Mouse (Mus musculus) lung, embryonic 16.5 days (tissue): ENCODE measurements around the gene Rnf212b. TPM values are rescaled to one million over a fixed set of nuclear protein-coding genes. Genes with fewer than 3 reads are reported as not detected.

Experiments used
- ATAC-seq: fragments of 200-750 bp; cut with Nextera tagmentation; 2 replicates; pipeline ENCODE4 v1.8.0; 2017; ENCODE audit warnings: low read depth, mild to moderate bottlenecking, moderate library complexity
- H3K27ac ChIP-seq: fragments of 300-500 bp; sonication (generic); 2 replicates; pipeline ENCODE4 v1.5.1; 2014; ENCODE audit warnings: mild to moderate bottlenecking, control low read depth, low read length
- H3K27me3 ChIP-seq: fragments of 300-500 bp; sonication (generic); 2 replicates; pipeline ENCODE4 v1.6.1; 2014; ENCODE audit warnings: low read depth, low read length, mixed read lengths; ENCODE audit not compliant: control insufficient read depth, insufficient read depth
- H3K36me3 ChIP-seq: fragments of 300-500 bp; sonication (generic); 2 replicates; pipeline ENCODE4 v1.6.1; 2014; ENCODE audit warnings: low read length; ENCODE audit not compliant: control insufficient read depth, insufficient read depth
- H3K4me1 ChIP-seq: fragments of 300-500 bp; sonication (generic); replicated peaks from 2 replicates; pipeline ENCODE4 v1.6.1; 2014; ENCODE audit warnings: low read length, mixed read lengths; ENCODE audit not compliant: control insufficient read depth, insufficient read depth
- H3K4me2 ChIP-seq: fragments of 300-500 bp; sonication (generic); 2 replicates; pipeline ENCODE4 v1.6.1; 2014; ENCODE audit warnings: low read depth, low read length, control low read depth
- H3K4me3 ChIP-seq: fragments of 300-500 bp; sonication (generic); 2 replicates; pipeline ENCODE4 v1.5.1; 2014; ENCODE audit warnings: mild to moderate bottlenecking, low read length, control low read depth
- H3K9ac ChIP-seq: fragments of 300-500 bp; sonication (generic); 2 replicates; pipeline ENCODE4 v1.6.1; 2014; ENCODE audit warnings: low read length, control low read depth
- H3K9me3 ChIP-seq: fragments of 300-500 bp; sonication (generic); 2 replicates; pipeline ENCODE4 v1.6.1; 2016; ENCODE audit warnings: low read length; ENCODE audit not compliant: control insufficient read depth
- WGBS: fragments of 180-500 bp; shearing (Covaris S2); extraction: QIAGEN DNeasy Blood & Tissue Kit; methylation state at CpG from one replicate; pipeline ENCODE4 v1.1.7; 2014; 5-methylcytosine and 5-hydroxymethylcytosine counted together
- polyA plus RNA-seq: library from polyadenylated mRNA; unstranded; fragments of >200 nt; fragmentation: Nextera tagmentation; extraction: Ambion mirVana; gene quantifications from 2 replicates; pipeline ENCODE4 v1.2.1, GENCODE M21; 2015

Gene Rnf212b
- polyA plus RNA-seq, 1 experiment from 2014 or later = not detected

- H3K27me3 ChIP-seq = no peaks in the 10 kb centered on the region
- peak overlapping the region; percentile 86 for H3K27ac ChIP-seq
- ATAC-seq = peak; percentile 100
- peak overlapping the region; percentile 95 for H3K4me3 ChIP-seq
- H3K9me3 ChIP-seq = no peaks in the 10 kb centered on the region; the same call in 1 of the 2 replicates
- under 1% methylated on average over 49 of the region's 56 CpGs for WGBS
- peak overlapping the region; percentile 98 for H3K9ac ChIP-seq
- H3K4me1 ChIP-seq = peaks cover 3% of the 10 kb centered on the region; the same call in 1 of the 2 replicates
- H3K36me3 ChIP-seq = no peaks in the 10 kb centered on the region
- peak overlapping the region; percentile 87 for H3K4me2 ChIP-seq
These were observed 49.8 kb downstream of the Rnf212b start for GRCm38 (mm10) chr14:54863501-54864312.

- H3K9me3 ChIP-seq = no peaks in the 10 kb centered on the region; the same call in 1 of the 2 replicates
- peak overlapping the region; percentile 98 for H3K9ac ChIP-seq
- no peaks in the 10 kb centered on the region for H3K27me3 ChIP-seq
- H3K4me3 ChIP-seq = peak overlapping the region; percentile 95
- ATAC-seq = peak; percentile 23; the same call in 1 of the 2 replicates
- peak overlapping the region; percentile 56 for H3K27ac ChIP-seq
- H3K4me1 ChIP-seq = peaks cover 3% of the 10 kb centered on the region; the same call in 1 of the 2 replicates
- no peaks in the 10 kb centered on the region for H3K36me3 ChIP-seq
- 13% methylated on average over 21 of the region's 21 CpGs for WGBS
- H3K4me2 ChIP-seq = peak overlapping the region; percentile 87
These were observed 50.5 kb downstream of the Rnf212b start for GRCm38 (mm10) chr14:54864313-54865036.

DNA sequence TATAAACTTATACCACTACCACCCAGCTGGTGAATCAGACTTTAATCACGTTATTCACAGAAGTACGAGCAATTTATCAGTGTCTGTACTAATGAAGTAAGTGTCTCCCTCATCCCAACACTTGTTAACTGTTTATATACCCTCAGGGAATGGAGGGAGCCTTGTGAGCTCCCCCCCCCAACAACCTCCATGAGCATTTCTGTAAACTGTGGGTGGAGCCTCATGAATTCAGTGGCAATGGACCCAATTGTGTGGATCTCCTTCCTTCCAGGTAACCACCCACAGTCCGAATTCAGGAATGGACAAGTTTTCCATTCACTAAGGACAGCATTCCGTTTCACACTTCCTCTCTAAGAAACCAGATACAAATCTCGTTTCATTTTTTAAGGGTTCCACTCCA, 51.7 kb downstream of the Rnf212b start:
- WGBS = 70% methylated on average over 5 of the region's 5 CpGs
- no peak overlapping the region for H3K27ac ChIP-seq
- peaks cover 3% of the 10 kb centered on the region; the same call in 1 of the 2 replicates for H3K4me1 ChIP-seq
- H3K4me2 ChIP-seq = no peak overlapping the region
- H3K9ac ChIP-seq = no peak overlapping the region
- ATAC-seq = no peak
- no peaks in the 10 kb centered on the region for H3K36me3 ChIP-seq
- H3K9me3 ChIP-seq = no peaks in the 10 kb centered on the region; the same call in 1 of the 2 replicates
- H3K27me3 ChIP-seq = no peaks in the 10 kb centered on the region
- H3K4me3 ChIP-seq = no peak overlapping the region

DNA sequence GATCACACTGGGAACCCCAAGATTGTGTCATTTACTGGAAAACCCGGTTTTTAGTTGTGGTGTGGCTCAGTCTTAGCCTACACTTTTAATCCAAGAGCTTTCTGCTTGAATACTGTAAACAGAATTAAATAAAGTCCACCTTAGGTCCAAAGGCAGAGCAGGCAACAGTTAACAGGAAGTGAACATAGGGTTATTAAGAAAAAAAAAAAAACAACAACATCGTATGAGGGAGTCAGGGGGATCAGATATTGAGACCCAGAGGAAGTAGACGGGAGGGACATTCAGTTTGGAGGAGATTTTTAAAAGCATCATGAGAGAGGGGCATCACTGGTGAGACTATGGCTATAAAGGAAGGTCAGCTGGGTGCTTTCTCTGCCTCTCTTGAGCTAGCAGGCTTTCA, 52.3 kb downstream of the Rnf212b start:
- Histone ChIP-seq H3K27ac (no peak overlapping the region), H3K4me2 (no peak overlapping the region), H3K4me3 (no peak overlapping the region), H3K9me3 (no peaks in the 10 kb centered on the region; the same call in 1 of the 2 replicates), H3K27me3 (no peaks in the 10 kb centered on the region), H3K9ac (no peak overlapping the region), H3K4me1 (peaks cover 3% of the 10 kb centered on the region; the same call in 1 of the 2 replicates), H3K36me3 (no peaks in the 10 kb centered on the region)
- no peak for ATAC-seq
- 49% methylated on average over 3 of the region's 3 CpGs for WGBS

DNA sequence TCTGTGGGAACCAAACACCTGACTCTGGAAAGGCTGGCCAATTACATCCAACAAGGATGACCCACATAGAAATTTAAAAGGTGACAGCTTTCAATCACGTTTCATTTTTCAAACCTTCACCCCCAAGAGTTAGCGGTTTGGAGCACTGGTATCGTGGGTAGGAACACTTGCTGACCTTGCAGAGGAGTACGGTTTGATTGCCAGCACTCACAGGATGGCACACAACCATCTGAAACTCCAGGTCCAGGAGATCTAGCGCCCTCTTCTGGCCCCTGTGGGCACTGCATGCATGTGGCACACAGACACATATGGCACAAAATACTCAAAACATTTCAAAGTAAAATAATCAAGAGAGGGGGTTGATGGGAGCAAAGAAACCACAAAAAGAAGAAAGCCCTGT, 53.0 kb downstream of the Rnf212b start:
- Histone ChIP-seq H3K4me2 (no peak overlapping the region), H3K4me1 (peaks cover 3% of the 10 kb centered on the region; the same call in 1 of the 2 replicates), H3K4me3 (no peak overlapping the region), H3K27me3 (no peaks in the 10 kb centered on the region), H3K36me3 (no peaks in the 10 kb centered on the region), H3K9ac (no peak overlapping the region), H3K27ac (no peak overlapping the region), H3K9me3 (no peaks in the 10 kb centered on the region; the same call in 1 of the 2 replicates)
- 52% methylated on average over 5 of the region's 5 CpGs for WGBS
- no peak for ATAC-seq

DNA sequence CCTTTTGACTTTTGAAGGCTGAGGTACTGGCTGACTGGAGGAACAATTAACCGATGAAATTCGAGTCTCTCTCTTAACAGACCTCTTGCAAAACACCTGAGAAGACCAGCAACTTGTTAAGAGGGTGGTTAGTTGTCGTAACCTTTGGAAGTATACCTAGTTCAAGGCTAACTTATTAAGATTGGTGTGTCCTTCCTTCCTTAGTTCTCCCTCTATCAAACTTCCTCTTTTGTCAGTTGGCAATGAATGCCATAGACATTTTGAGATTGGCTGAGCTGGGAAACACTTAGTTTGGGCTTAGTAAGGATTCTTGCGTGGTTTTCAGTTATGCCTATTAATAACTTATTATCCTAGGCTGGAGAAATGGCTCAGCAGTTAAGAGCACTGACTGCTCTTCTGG, 54.1 kb downstream of the Rnf212b start:
- H3K36me3 ChIP-seq = no peaks in the 10 kb centered on the region
- no peak for ATAC-seq
- H3K27me3 ChIP-seq = no peaks in the 10 kb centered on the region
- no peak overlapping the region for H3K4me2 ChIP-seq
- H3K4me3 ChIP-seq = no peak overlapping the region
- H3K9ac ChIP-seq = no peak overlapping the region
- 80% methylated on average over 4 of the region's 4 CpGs for WGBS
- H3K9me3 ChIP-seq = no peaks in the 10 kb centered on the region; the same call in 1 of the 2 replicates
- no peak overlapping the region for H3K27ac ChIP-seq
- peaks cover 3% of the 10 kb centered on the region; the same call in 1 of the 2 replicates for H3K4me1 ChIP-seq

DNA sequence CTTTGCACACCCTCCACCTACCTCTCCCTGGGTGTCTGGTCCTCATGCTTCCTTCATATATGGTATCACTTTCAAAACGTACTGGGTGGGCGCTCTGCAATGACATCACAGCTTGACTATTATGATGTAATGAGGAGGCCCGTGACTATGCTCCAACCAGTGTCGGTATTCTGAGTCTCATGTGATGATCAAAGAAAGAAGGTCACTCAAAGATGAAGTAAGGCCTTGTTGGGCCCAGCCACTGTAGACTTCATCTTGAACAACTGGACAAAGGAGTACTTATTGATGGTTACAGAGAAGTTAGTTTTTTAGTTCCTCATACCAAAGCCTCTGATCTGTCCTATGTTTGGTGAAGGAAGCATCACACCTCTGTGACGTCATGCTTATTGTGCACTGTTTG, 56.9 kb downstream of the Rnf212b start, which contains the start of gene Homez:
Gene Homez (minus strand): TSS at position 101 of the 400 bp plus-strand sequence.
- Histone ChIP-seq H3K36me3 (no peaks in the 10 kb centered on the region), H3K27me3 (no peaks in the 10 kb centered on the region), H3K4me2 (no peak within 1 kb of the TSS), H3K27ac (no peak within 1 kb of the TSS), H3K4me3 (no peak within 1 kb of the TSS), H3K9me3 (no peaks in the 10 kb centered on the region; the same call in 1 of the 2 replicates), H3K4me1 (peaks cover 4% of the 10 kb centered on the region; the same call in 1 of the 2 replicates), H3K9ac (no peak within 1 kb of the TSS)
- 89% methylated on average over 5 of the region's 5 CpGs for WGBS
- no peak for ATAC-seq

DNA sequence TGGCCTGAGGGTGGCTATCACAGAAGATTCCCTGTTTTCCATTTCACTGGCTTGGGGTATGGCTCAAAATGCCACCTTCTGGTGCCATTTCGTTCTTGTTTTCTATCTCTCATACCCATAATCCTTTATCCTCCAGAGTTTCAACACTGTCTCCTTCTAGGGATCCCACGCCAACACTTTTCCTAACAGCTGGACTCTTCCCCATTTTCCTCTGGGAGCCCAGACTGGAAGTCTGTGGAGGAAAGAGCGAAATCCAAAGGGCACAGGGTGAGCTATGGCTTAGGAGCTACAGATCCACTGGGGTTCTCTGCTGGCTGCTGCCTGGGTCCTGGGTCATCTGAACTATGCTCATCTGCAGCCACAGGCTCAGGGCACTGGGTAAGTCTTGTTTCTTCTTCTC, 60.2 kb downstream of the Rnf212b start:
- Histone ChIP-seq H3K4me3 (no peak overlapping the region), H3K4me1 (peaks cover 11% of the 10 kb centered on the region; the same call in 1 of the 2 replicates), H3K27me3 (peaks cover 2% of the 10 kb centered on the region; the same call in 1 of the 2 replicates), H3K27ac (no peak overlapping the region), H3K36me3 (no peaks in the 10 kb centered on the region), H3K9me3 (no peaks in the 10 kb centered on the region), H3K9ac (no peak overlapping the region), H3K4me2 (no peak overlapping the region)
- no peak for ATAC-seq
- 81% methylated on average over 3 of the region's 3 CpGs for WGBS
